Mouse (Mus musculus): ENCODE data around the gene Tshz3. TPM values are rescaled to one million over a fixed set of nuclear protein-coding genes. Genes with fewer than 3 reads are reported as not detected.

The Tshz3 gene
- 1 to 10 TPM; 1.1 to 2.2 (median 1.7) TPM for total RNA-seq (2022)

DNA sequence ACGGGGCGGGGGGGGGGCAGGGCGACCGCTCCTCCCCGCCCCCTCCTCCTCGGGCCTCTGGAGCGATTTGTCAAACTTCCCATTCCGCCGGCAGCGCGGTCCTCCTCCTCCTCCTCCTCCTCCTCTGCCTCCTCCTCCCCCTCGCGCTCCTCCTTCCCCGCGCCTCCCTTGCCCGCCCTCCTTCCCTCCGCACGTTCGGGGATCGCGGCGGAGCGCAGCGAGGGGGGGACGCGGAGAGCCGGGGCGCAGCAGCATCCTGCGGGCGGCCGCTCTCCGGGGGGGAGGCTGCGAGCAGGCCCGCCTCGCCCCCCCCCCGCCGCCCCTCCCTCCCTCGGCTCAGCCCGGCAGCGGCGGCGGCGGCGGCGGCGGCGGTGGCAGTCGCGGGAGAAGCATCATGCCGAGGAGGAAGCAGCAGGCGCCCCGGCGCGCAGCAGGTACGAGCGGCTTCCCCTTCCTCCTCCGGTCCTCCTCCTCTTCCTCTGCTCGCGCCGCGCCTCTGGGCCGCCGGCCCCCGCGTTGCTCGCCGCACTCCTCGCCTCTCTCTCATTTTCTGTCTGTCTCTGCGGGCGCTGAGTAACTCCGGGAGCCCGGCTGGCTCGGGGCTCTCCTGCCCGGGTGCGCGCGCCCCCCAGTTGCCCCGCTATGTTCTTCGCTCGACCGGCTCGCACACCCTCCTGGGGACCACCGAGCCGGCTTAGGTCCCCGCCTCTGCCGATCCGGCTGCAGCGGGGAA is at the start of gene Tshz3:
TSS of gene Tshz3 (plus strand) at position 263 of the 733 bp plus-strand sequence.
- DNase-seq (ENCODE audit: low spot score in 2 of 2): peak; percentile 41 to 67

DNA sequence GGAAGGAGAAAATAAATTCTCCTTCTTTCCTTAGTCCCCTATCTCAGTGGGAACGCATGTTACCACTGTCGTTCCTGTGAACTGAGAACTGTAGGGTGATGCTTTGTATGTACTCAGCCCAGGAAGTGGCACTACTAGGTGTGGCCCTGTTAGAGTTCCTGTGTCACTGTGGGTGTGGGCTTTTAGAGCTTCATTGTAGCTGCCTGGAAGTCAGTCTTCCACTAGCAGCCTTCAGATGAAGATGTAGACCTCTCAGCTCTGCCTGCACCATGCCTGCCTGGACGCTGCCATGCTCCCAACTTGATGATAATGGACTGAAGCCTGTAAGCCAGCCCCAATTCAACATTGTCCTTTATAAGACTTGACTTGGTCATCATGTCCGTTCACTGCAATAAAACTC is 42.0 kb upstream of the Tshz3 start:
- no peak for DNase-seq (ENCODE audit: low spot score in 2 of 2)

DNA sequence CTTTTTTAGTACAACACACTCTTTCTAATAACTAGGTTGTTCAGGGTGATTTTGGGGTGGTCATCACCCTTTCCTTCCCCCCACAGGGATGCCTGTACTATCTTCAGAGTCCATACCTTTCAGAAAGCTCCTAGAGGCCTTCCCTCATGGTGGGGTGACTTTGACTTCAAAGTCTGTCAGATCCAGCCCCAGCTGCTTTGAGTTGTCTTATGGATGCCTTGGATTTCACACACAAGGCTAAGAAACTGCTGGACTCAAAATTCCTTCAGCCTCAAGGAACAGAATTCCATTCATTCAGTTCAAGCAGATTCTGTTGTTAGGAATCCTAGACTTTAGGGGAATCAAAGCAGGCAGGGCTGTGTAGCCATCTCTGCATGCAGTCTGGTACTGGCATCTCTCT is 41.5 kb upstream of the Tshz3 start:
- no peak for DNase-seq (ENCODE audit: low spot score in 2 of 2)

DNA sequence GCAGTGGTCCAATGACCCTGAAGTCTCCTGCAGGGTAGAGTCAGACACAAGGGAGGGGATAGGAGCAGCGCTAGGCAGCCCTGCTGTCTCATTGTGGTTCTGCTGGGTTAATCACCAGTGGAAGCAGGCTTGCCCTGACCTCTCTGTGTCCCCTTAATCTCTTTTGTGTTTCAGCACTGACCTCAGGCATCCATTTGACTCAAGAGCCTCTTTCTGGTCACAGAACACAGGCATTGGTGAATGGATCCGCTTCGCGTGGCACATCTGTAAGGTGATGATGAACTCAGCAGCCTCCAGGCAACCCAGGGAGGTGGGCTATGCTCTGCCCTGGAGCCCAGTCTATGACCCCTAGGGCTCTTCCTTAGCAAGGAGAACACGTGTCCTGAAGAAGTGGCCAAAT is 39.6 kb upstream of the Tshz3 start:
- DNase-seq (ENCODE audit: low spot score in 2 of 2): no peak

DNA sequence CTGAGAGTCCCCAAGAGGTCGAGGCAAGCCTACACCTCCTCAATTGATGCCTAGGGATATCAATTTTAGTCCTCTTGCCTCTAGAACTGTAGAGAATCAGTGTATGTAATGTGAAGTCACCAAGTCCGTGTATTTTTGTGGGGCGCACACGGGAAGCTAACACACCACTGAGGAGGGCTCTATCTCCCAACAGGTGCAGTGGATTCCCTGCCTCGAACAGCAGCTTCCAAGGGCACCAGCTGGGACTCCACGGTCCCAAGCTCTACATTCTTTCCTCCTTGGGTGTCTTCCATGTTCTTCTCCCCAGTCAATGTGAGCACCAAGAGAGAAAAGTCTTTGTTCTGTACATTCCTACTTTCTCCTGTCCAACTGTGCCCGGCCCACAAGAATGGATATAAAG is 38.7 kb upstream of the Tshz3 start:
- no peak for DNase-seq (ENCODE audit: low spot score in 2 of 2)

DNA sequence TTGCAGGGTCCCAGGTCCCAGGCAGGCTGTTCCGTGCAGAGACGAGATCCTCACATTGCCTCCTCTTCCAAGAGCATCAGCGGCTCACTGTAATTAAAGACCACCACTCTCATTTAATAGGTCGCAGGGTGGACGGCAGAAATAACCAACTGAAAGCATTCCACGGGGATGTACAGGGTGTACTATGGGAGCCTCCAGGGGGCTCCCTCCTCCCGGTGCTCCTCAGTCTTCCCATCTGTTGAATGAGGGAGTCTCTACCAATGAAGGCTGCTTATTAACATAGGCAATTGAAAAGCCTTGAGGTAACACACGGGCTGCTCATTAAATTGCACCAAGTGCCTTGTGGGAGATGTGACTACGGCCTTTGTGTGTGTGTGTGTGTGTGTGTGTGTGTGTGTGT is 37.3 kb upstream of the Tshz3 start:
- no peak for DNase-seq (ENCODE audit: low spot score in 2 of 2)

DNA sequence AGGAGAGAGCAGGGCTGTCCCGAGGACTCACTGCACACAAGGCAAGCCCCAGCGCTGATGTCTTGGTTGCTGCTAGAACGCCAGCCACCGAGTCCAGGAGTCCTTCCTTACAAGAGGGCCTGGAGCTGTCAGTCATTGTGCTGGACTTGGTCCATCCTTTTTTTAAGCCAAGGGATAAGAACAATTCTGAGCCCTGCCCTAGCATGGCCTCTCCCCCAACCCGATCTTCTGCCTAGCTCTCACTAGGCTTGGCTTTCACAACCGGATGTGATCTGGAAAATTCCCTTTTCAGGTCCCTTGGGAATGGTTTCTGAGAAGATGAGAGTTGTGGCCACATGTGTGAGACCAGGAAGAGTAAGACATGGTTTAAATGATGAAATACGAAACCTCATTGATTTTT is 34.5 kb upstream of the Tshz3 start:
- DNase-seq (ENCODE audit: low spot score in 2 of 2): peak; percentile 15 to 31

DNA sequence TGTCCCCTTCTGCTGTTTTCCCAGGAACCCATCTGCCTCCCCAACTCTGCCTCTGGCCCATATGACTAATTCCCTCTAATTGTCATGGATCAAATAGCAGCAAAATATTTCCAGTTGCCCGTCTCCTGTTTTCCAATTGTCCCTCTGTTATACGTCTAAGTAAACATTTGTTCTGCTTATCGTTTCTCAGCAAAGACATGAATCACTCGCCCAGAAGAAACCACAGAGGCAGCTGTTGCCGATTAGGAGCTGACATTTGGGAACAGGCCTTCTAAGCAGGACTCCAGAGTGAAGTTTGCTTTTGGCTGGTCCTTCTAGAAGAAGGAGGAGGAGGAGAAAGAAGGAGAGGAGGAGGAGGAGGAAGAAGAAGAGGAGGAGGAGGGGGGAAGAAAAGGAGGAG is 30.2 kb upstream of the Tshz3 start:
- no peak for DNase-seq (ENCODE audit: low spot score in 2 of 2)

DNA sequence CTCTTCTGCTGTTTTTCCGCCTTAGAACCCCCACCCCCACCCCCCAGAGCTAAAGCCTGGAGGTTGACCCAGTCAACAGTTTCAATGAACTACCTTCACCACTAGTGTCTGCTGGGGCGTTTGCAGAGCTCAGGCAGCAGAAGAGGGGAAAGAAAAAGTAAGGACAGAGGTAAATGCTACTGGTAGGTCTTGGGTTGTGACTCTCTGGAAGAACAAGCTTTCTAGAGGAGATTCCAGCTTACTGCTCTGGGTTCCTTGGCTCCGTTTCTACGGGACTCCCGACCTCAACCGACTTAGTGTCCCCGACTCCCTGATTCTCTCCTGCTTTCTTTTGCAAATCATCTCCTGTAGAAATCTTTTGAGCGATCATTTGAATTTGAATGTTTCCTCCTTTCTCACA is 19.9 kb upstream of the Tshz3 start:
- no peak for DNase-seq (ENCODE audit: low spot score in 2 of 2)

DNA sequence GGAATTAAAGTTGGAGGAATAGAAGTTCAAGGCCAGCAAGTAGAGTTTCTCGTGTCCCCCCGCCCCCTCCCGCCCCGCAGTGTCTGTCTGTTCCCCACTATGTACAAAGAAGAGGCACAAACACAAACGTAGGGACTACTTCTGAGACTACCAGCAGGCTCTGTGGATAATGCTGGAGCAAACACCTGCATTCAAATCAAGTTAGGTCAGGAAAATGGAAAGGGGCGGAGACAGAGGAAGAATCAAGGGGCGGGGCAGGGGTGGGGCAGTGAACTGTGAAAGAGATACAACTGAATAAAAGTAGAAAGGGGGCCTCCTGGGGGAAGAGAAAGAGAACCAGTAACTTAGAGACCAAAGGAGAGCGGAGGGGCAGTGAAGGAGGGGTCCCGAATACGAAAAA is 19.4 kb upstream of the Tshz3 start:
- no peak for DNase-seq (ENCODE audit: low spot score in 2 of 2)

DNA sequence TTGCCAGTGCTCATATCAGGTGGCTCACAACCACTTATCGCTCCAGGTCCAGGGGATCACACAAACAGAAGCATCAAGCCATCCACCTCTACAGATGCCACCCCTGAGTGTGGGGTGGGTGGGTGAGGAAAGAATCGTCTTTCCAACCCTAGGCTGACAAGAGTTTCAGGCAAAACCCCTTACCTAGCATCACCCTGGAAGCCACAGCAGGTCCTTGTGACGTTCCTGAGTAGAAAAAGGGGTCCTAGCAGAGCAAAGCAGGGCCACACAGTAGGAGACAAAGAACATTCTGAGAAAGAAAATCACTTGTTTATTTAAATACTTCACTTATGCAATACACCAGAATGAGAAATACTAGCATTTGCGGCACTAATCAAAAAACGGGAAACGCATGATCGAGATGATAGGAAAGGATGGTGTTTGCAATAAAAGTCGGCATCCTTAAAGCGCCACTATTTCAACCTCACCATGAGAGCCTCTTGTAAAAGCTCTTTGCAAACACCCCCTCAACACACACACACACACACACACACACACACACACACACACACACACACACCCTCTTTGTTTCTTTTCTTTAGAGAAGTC is 18.8 kb upstream of the Tshz3 start:
- DNase-seq (ENCODE audit: low spot score in 2 of 2): no peak

DNA sequence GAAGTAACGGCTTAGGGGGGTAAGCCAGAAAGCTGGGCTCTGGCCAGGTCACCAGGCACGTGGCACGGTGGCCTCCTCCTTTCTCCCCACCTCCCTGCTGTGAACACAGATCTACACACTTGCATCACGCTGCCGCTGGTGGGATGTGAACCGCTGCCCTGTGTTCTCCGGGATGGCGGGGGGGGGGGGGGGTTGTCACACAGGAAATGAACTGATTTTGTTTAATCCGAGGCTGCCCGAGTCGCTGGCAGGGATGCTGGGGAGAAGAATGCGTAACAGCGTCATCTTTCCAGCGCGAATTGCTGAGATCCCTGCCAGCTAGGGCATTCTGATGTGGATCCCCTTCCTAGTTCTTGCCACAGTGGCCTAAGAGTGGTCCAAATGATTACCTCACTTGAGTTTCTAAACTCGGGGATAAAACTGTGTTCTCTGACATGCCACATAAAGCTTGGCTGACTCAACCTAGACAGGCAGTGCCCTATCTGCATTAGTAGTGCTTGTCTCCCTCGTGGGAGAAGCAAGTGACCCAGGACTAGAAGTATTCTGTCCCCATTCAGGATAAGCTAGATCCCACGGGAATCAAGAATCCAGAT is 18.0 kb upstream of the Tshz3 start:
- no peak for DNase-seq (ENCODE audit: low spot score in 2 of 2)

DNA sequence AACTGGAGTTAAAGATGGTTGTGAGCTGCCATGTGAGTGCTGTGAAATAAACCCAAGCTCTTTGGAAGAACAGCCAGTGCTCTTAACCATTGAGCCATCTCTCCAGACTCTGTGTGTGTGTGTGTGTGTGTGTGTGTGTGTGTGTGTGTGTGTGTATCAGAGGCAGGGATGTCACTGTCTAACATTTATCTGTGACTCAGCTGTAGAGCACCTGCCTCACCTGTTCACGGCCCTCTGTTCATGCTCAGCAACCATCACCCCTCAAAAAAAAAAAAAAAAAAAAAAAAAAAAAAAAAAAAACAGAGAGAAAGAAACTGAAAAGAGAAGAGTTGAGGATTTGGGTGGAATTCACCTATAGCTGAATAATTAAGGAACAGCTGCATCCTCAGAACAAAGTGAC is 10.4 kb upstream of the Tshz3 start:
- no peak for DNase-seq (ENCODE audit: low spot score in 2 of 2)

DNA sequence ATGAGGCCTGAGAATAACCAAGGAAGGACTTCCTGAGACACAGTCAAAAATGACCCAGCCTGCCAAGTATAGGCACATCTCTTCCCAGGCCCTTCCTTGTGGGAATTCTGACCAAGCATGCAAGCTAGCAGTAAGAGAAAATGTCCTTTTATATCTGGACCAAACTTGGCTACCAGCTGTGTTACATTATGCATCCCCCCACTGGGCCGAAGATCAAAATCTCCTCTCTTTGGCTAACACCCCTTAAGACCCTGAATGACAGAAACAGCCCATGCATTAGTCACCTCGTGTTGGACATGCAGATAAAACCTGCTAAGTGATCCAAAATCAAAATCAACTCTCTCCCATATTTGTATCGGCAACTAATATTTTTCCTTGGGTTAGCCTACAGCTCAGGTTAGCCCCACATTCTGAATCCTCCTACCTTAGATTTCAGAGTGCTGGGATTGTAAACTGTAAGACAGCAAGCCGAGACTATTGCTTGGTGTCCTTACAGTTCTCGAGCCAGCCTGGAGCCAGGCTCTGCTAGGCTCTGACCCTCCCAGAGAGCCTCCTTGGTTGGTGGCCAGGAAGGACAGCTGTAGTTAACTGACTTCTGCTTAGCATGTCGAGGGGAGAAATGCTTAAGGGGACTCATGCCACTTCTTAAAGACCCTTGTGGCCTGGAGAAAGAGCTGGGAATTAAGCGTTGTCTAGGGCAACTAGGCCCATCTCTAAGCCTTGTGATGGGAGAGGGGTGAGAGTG is 8.7 kb upstream of the Tshz3 start:
- DNase-seq (ENCODE audit: low spot score in 2 of 2): no peak

DNA sequence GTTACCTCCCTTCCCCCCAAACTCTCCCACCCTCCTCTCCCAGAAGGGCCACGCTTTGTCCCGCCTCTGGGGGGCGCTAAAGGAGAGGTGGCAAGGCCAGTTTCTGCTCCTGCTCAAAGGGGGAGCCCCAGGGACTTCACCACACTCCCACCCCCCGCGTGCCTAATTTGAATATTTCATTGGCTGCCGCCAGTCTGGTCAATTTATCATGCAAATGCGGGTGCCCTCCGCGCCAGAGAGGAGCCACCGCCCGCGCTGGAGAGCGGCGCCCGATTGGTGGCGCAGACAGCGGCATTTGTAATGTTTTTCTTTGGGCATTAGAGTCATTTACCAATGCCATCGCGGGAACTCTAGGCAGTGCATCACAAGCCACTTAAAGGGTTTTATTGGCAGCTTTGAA is 7.4 kb upstream of the Tshz3 start:
- DNase-seq (ENCODE audit: low spot score in 2 of 2): no peak

DNA sequence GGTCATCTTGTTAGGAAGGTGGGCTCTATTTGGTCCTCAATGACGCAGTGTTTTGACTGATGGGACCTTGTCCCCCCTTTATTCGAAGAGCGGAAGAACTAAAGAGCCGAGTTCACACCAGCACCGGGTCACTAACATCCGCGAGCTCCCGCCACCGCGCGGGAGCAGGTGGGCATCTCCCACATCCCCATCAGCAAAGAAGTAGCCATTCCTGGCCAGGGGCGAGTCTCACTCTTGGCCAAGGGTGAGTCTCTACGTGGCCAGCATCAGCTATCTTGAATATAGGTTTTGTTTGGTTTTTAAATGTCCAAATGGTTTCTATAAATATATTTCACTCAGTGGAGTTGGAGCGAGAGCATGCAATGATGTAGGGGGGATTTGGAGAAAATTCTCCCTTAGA is 6.3 kb upstream of the Tshz3 start:
- no peak for DNase-seq (ENCODE audit: low spot score in 2 of 2)

DNA sequence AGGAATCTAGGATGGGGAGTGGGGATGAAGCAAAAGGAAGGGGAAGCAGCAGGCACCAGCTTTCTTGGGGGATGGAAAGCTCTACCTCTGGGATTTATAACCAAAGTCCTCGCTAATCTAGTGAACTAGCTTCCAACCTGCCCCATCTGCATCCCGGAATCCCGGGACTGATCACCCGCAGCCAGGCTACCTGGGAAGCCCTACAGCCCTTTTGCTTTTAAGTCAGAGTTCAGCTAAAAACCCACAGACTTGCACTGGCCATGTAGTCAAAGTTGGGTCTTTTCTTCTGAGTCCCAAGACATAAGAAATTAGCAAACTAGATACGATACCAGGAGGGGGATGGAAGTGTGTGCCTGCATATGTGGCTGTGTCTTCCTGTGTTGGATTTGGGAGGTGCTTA is 5.5 kb upstream of the Tshz3 start:
- DNase-seq (ENCODE audit: low spot score in 2 of 2): no peak

DNA sequence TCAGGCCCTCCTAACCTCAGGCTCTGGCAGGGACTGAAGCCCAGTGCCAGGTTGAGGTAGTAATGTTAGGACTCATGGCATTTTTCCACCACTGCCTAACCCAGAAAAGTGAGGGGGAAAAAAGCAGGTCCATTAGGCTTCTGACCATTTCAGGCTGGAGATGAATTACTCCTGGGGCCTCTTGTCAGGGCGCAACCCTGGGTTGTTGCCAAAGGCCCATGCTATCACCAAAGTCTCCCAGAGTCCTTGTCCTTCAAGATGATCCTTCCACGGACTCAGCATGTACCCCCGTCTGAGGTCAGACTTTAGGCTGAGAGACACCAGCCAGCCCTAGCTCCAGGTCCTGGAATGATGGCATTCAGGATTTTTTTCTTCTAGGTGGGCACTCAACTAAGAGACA is 4.8 kb upstream of the Tshz3 start:
- DNase-seq (ENCODE audit: low spot score in 2 of 2): no peak

DNA sequence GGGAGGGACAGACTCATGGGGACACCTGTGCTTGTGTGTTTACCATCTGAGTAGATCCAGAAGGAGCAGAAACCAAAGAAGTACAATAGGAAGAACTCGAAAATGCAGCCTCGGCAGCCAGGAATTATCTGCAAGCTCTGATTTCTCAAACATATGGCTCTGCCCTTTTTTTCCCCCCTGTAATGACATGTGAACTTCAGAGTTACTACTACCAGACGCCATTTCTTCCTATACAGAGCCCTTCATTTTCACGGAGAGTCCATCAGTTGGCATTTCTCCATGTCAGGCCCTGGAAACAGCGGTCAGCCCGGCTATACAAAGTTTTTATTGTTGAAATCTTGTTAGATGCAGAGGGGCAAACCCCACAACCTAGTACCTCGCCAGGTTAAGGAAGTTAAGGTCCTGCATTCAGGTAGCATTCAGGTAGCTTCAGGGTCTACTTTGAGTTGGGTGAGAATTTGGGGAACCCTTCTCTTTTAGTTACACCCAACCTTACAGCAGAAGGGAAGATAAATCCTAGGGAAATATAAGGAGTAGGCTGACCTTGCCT is 3.2 kb upstream of the Tshz3 start:
- DNase-seq (ENCODE audit: low spot score in 2 of 2): no peak

DNA sequence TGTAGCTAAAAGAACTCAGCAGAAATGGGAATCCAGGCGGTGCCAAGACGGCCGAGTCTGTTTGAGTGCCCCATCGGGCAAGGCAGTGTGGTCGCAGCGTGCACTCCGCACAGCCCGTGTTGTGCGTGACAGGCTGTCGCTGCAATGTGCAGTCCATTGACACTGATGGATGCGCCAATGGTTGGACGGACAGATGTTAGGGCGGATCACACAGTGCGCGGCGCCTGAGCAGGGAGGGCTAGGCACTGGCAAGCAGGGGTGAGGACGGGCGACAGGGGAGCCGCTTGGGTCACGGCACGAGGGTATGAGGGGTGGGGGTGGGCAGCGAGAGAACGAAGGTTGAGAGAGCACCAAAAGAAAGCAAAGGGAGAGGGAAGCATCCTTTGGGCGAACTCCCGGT is 2.6 kb upstream of the Tshz3 start:
- DNase-seq (ENCODE audit: low spot score in 2 of 2): no peak

DNA sequence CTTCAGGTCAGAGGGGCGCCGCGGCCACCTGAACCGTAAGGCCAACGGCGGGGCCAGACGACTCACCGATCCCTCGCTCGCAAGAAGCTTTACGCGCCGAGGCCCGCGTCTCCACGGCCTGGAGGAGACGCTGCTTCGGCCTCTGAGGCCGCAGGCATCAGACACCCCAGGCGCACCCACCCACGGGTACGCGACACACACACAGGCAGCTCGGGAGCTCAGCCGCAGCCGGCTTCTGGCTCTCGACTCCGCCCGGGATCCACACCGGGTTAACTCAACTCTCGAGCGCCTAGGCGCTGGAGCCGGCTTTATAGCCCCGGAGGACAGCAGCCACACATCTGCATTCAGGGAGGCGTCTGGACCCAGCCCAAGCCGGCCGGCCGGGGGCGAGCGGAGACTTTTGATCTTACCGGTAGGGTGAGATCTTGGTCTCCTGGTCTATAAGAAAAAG is 2.1 kb upstream of the Tshz3 start:
- peak in 1 of 2 experiments; percentile 45 for DNase-seq (ENCODE audit: low spot score in 2 of 2)

Data from gastrocnemius, adult 8-10 months (tissue).